Mouse (Mus musculus) midbrain, embryonic 13.5 days (tissue): ENCODE measurements at regions not wholly inside any gene's neighbourhood (a gene's known extent, or its start where the extent isn't known, plus 50 kb on each side); places are given as distances from the start of the nearest gene placed in this dataset.

Experiments
- ATAC-seq: fragments of 200-750 bp; cut with Nextera tagmentation; 2 replicates; pipeline ENCODE4 v1.8.0; 2017; ENCODE audit warnings: mild to moderate bottlenecking, moderate TSS enrichment, moderate library complexity
- H3K27ac ChIP-seq: fragments of 300-500 bp; sonication (generic); 2 replicates; pipeline ENCODE4 v1.5.1; 2015; ENCODE audit warnings: inconsistent platforms, mild to moderate bottlenecking, moderate library complexity
- H3K27me3 ChIP-seq: fragments of 300-500 bp; sonication (generic); 2 replicates; pipeline ENCODE4 v1.6.1; 2015; ENCODE audit warnings: mild to moderate bottlenecking, inconsistent platforms
- H3K36me3 ChIP-seq: fragments of 300-500 bp; sonication (generic); 2 replicates; pipeline ENCODE4 v1.6.1; 2015; ENCODE audit warnings: mild to moderate bottlenecking, inconsistent platforms
- H3K4me1 ChIP-seq: fragments of 300-500 bp; sonication (generic); replicated peaks from 2 replicates; pipeline ENCODE4 v1.6.1; 2015; ENCODE audit warnings: inconsistent platforms
- H3K4me2 ChIP-seq: fragments of 300-500 bp; sonication (generic); replicated peaks from 2 replicates; pipeline ENCODE4 v1.6.1; 2015; ENCODE audit warnings: moderate library complexity, mild to moderate bottlenecking, inconsistent platforms
- H3K4me3 ChIP-seq: fragments of 300-500 bp; sonication (generic); replicated peaks from 2 replicates; pipeline ENCODE4 v1.5.1; 2015; ENCODE audit warnings: mild to moderate bottlenecking, inconsistent platforms
- H3K9ac ChIP-seq: fragments of 300-500 bp; sonication (generic); replicated peaks from 2 replicates; pipeline ENCODE4 v1.6.1; 2015; ENCODE audit warnings: mild to moderate bottlenecking, inconsistent platforms
- H3K9me3 ChIP-seq: fragments of 300-500 bp; sonication (generic); 2 replicates; pipeline ENCODE4 v1.6.1; 2016; ENCODE audit warnings: mild to moderate bottlenecking, inconsistent platforms
- whole genome bisulfite sequencing: fragments of 180-500 bp; shearing (Covaris S2); methylation state at CpG from one replicate; pipeline ENCODE4 v1.1.7; 2015; 5-methylcytosine and 5-hydroxymethylcytosine counted together

DNA sequence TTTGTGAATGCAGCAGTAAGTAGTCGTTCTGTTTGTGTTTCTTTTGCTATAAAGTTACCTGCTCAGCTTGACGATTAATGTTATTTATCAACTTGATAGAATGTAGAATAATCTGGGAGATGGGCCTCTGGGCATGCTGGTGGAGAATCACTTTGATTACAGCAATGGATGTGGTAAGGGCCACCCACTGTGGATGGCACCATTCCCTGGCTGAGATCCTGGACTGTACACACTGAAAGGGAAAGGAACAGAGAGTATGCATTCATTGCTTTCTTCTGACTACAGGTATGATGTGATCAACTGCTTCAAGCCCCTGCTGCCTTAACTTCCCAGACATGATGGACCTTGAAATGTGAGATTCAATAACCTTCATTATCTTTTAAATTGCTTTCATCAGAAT, 299.8 kb upstream of the Bmp2 start:
- no peaks in the 10 kb centered on the region for H3K27me3 ChIP-seq
- no peak for ATAC-seq
- H3K4me3 ChIP-seq = no peak overlapping the region
- H3K9me3 ChIP-seq = no peaks in the 10 kb centered on the region
- H3K27ac ChIP-seq = no peak overlapping the region
- 91% methylated on average over 2 of the region's 2 CpGs for WGBS
- no peaks in the 10 kb centered on the region for H3K36me3 ChIP-seq
- no peaks in the 10 kb centered on the region for H3K4me1 ChIP-seq
- H3K9ac ChIP-seq = no peak overlapping the region
- no peak overlapping the region for H3K4me2 ChIP-seq

DNA sequence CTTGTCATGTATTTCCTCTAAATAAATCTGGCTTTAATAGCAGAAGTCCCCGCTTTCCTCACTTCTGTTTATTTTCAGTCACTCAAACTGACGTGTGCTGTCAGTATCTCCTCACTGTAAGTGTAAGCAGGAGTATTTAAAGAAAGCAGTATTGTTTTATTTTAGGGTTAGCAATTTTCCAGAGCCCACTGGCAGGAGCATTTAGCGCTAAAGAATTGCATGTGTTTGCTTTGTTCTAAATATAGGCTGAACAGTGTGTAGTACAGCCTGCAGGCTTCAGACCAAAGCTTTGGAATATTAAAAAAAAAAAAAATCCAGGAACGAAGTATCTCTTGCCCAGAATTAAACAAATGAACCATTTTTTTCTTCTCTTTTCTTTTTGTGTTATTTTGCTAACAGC, 277.5 kb upstream of the Bmp2 start:
- Histone ChIP-seq H3K9me3 (no peaks in the 10 kb centered on the region), H3K4me1 (no peaks in the 10 kb centered on the region), H3K27me3 (no peaks in the 10 kb centered on the region), H3K27ac (no peak overlapping the region), H3K4me3 (no peak overlapping the region), H3K9ac (no peak overlapping the region), H3K36me3 (no peaks in the 10 kb centered on the region), H3K4me2 (no peak overlapping the region)
- WGBS = 60% methylated on average over 4 of the region's 4 CpGs
- no peak for ATAC-seq

DNA sequence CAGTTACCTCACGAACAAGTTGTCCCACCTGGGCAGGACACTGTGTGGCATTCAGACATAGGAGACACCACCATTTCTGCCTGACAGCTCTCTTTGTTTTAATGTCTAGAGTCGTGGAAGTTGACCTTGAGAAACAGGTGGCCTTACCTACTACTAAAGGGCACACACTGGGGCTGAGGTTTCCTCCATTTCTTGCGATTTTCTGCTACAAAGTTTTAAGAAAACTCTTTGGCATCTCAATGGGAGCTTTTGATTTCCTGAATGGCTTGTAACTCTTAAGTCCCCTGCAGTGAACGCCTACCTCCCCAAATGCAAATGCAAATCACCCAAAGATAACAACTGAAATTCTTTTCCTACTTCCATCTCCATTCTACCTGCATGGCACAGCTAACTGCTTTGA, 273.4 kb upstream of the Bmp2 start:
- H3K4me3 ChIP-seq = no peak overlapping the region
- H3K4me1 ChIP-seq = peaks cover 8% of the 10 kb centered on the region; the same call in 1 of the 2 replicates
- no peak overlapping the region for H3K4me2 ChIP-seq
- no peaks in the 10 kb centered on the region for H3K9me3 ChIP-seq
- H3K36me3 ChIP-seq = no peaks in the 10 kb centered on the region
- H3K27me3 ChIP-seq = no peaks in the 10 kb centered on the region
- ATAC-seq = no peak
- no peak overlapping the region for H3K27ac ChIP-seq
- H3K9ac ChIP-seq = no peak overlapping the region
- WGBS = 57% methylated on average over 4 of the region's 4 CpGs

DNA sequence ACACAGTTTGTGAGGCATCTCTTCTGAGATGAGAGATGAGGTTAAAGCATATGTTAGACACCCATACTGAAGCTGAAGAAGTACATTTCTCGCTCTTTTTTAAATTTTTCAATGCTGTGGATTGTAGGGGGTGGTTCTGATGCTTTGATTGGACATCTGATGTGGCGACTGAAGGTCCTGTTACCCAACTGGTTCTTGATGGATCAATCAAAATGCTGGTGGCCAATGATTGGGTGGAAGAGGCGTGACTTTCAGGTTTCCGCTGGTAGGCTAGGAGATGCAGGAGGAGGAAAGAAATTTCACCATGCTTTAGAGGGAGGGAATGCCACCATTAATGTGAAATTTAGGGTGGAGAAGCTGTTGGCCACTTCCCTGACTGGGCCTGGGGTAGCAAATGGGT, 272.7 kb upstream of the Bmp2 start:
- no peaks in the 10 kb centered on the region for H3K36me3 ChIP-seq
- no peaks in the 10 kb centered on the region for H3K9me3 ChIP-seq
- H3K4me1 ChIP-seq = peaks cover 8% of the 10 kb centered on the region; the same call in 1 of the 2 replicates
- H3K4me2 ChIP-seq = no peak overlapping the region
- no peak overlapping the region for H3K9ac ChIP-seq
- whole genome bisulfite sequencing = 88% methylated on average over 4 of the region's 4 CpGs
- no peak overlapping the region for H3K27ac ChIP-seq
- ATAC-seq = no peak
- H3K4me3 ChIP-seq = no peak overlapping the region
- H3K27me3 ChIP-seq = no peaks in the 10 kb centered on the region

DNA sequence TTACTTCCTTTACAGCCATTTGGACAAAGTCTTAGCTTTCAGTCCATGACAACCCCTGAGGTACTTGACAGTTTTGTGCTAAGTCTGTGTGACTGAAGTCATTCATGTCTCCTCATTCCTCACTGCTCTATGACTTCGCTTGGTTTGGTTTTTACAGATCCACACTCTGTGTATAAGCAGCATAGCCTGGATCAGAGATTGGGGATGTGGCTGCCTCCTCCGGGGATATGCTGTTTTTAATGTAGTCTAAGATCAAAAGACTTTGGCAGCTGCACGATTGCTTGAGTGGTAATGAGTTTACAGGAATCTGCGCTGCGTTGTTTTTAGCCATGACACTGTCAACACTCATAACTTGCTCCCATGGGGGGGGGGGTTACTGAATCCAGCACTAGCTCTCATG, 269.3 kb upstream of the Bmp2 start:
- 0 out of 2 replicates have a peak, but pooled peaks have one; percentile 17 for ATAC-seq
- Histone ChIP-seq H3K36me3 (no peaks in the 10 kb centered on the region), H3K27me3 (no peaks in the 10 kb centered on the region), H3K4me3 (no peak overlapping the region), H3K9ac (no peak overlapping the region), H3K9me3 (no peaks in the 10 kb centered on the region), H3K27ac (no peak overlapping the region), H3K4me1 (peaks cover 8% of the 10 kb centered on the region; the same call in 1 of the 2 replicates), H3K4me2 (no peak overlapping the region)
- 50% methylated on average over 5 of the region's 5 CpGs for WGBS

DNA sequence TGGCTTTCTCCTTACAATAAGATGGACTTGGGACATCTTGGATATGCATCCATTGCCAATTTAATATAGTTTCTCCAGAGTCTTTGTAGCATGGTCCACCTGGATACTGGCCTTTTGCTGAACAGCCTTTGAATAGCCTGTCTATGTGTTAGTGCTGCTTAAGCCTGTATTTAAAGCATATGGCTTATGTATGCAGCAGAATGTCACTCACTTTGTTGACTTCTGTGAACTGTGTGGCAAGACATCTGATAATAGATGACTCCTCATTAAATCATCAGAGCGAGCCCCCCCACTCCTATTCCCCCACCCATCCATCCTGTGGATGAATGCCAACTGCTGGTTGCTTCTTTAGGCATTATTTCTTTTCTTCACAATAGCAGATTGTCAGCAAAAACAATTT, 268.2 kb upstream of the Bmp2 start:
- Histone ChIP-seq H3K27me3 (no peaks in the 10 kb centered on the region), H3K4me3 (no peak overlapping the region), H3K9ac (no peak overlapping the region), H3K4me2 (no peak overlapping the region), H3K27ac (no peak overlapping the region), H3K4me1 (peaks cover 8% of the 10 kb centered on the region; the same call in 1 of the 2 replicates), H3K9me3 (0 out of 2 replicates have a peak, but pooled peaks cover under 1% of the 10 kb centered on the region), H3K36me3 (no peaks in the 10 kb centered on the region)
- no peak for ATAC-seq
- WGBS = 67% methylated on average over 1 of the region's 1 CpGs

DNA sequence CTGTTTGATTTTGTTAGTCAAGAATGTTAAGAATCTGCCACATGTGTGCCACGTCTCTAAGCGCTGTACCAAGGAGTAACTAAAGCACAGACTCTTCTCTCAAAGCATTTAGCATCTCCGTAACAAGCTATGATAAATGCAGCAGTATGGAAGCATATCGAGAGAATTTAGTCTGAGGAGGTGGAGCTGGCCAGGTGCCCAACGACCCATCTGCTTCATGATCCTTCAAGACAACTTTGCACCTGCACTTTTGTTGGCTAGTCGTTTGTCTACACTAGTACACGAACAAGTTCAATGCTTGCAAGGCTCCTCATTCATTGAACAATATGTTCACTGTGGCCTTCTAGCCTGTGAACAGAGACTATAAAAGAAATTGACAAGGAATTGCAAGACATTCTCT, 257.8 kb upstream of the Bmp2 start:
- Histone ChIP-seq H3K36me3 (no peaks in the 10 kb centered on the region), H3K27me3 (no peaks in the 10 kb centered on the region), H3K4me3 (no peak overlapping the region), H3K27ac (no peak overlapping the region), H3K4me1 (no peaks in the 10 kb centered on the region), H3K4me2 (no peak overlapping the region), H3K9me3 (no peaks in the 10 kb centered on the region), H3K9ac (no peak overlapping the region)
- WGBS = 84% methylated on average over 7 of the region's 7 CpGs
- no peak for ATAC-seq

DNA sequence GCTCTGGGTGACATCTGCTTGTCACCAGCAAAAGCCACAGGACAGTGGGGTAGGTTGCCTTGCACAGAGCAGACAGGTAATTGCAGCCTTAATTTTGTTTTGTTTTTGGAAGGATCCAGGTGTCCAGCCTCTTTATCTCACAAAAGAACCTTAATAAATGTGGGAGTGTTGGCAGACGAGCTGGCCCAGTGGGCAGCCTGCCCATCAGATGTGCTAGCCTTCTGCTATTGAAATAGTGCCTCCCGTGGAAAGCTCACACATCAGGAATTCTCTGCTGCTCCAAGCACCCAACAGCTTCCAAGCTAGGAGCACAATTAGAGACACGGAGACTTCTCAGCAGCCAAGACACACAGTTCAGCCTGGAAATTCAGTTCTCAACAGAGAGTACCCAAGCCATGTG, 246.0 kb upstream of the Bmp2 start:
- no peaks in the 10 kb centered on the region for H3K36me3 ChIP-seq
- no peaks in the 10 kb centered on the region for H3K27me3 ChIP-seq
- no peak overlapping the region for H3K27ac ChIP-seq
- no peak overlapping the region for H3K4me2 ChIP-seq
- ATAC-seq = no peak
- WGBS = 80% methylated on average over 3 of the region's 3 CpGs
- H3K9ac ChIP-seq = no peak overlapping the region
- H3K4me3 ChIP-seq = no peak overlapping the region
- H3K9me3 ChIP-seq = no peaks in the 10 kb centered on the region; the same call in 1 of the 2 replicates
- no peaks in the 10 kb centered on the region for H3K4me1 ChIP-seq

DNA sequence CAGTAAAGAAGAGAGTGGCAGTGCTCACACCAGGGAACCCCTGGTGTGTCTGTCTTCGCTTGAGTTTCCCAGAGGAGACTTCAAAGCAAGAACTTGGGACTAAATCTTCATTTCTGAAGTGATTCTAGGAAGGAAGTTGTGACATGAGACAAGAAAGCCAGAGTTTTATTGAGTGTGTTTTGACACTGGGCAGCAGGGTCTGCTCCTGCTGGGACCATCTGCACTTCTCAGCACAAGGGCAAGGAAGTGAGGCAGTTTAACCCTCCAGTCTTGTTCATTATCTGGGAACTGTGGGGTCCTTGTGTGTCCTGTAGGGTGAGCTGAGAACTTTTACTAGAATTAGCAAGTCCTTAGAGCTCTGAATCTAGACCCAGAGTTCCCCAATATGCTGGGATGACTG, 241.0 kb upstream of the Bmp2 start:
- ATAC-seq = no peak
- Histone ChIP-seq H3K27ac (no peak overlapping the region), H3K4me1 (no peaks in the 10 kb centered on the region), H3K9me3 (no peaks in the 10 kb centered on the region), H3K27me3 (no peaks in the 10 kb centered on the region), H3K36me3 (no peaks in the 10 kb centered on the region), H3K4me3 (no peak overlapping the region), H3K9ac (no peak overlapping the region), H3K4me2 (no peak overlapping the region)
- 71% methylated on average over 1 of the region's 1 CpGs for WGBS

DNA sequence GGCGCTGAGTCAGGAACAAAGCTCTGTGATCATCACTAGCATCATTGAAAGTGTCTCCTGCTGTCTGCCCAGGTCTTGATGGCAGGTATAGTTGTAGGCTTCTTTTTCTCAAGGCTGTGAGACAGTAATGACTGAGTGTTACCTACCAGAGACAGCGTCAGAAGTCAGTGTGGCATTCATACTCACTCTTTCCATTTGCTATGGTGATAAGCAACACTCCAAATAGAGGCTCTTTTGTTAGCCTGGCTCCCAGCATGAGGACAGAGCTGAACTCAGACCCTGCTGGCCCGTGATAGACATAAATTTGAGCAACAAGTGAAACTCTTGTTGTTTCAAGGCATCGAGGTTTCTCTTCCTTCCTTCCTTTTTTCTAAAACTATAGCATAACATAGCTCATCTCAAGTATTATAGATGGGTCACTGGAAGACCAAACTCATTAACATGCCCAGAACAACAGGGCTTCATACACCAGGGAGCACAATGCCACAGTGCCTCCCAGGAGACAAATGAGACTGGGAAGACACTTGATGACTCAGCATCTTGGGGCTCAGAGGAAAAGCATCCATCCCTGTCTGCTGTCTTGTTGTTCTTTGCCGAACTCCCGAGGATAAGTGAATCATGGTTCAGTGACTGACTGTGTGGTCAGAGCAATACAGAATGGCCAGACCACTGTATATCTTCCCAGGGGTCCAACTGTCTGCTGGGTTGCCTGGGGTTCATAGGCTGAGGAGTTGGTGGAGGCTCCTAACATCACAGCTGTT, 225.5 kb upstream of the Bmp2 start:
- 0 out of 2 replicates have a peak, but pooled peaks cover 3% of the 10 kb centered on the region for H3K27me3 ChIP-seq
- H3K4me3 ChIP-seq = no peak overlapping the region
- H3K4me2 ChIP-seq = no peak overlapping the region
- H3K27ac ChIP-seq = no peak overlapping the region
- 54% methylated on average over 6 of the region's 6 CpGs for WGBS
- ATAC-seq = no peak
- H3K4me1 ChIP-seq = no peaks in the 10 kb centered on the region
- no peaks in the 10 kb centered on the region for H3K9me3 ChIP-seq
- no peak overlapping the region for H3K9ac ChIP-seq
- no peaks in the 10 kb centered on the region for H3K36me3 ChIP-seq

DNA sequence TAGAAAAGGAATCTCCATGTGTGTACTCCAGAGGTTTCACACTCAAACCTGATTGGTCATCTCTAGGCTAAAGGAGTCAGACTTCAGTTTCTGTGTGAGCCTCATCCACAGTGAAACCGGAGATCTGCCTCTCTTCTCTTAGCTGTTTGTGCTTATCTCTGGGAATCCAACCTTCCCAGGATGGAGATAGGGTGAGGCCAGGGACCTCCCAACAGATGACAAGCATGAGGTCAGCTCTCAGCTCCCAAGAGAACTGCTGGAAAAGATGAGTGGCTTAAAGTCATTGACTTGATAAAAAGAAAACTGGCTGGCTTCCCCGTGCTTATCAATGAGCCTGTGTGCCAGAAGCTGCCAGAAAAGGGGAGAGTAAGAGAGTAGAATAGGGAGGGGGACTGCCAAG, 224.3 kb upstream of the Bmp2 start:
- 54% methylated on average over 2 of the region's 2 CpGs for WGBS
- H3K9me3 ChIP-seq = no peaks in the 10 kb centered on the region
- H3K27me3 ChIP-seq = 0 out of 2 replicates have a peak, but pooled peaks cover 3% of the 10 kb centered on the region
- no peak overlapping the region for H3K4me3 ChIP-seq
- no peak overlapping the region for H3K9ac ChIP-seq
- H3K4me1 ChIP-seq = no peaks in the 10 kb centered on the region
- no peak overlapping the region for H3K4me2 ChIP-seq
- no peak overlapping the region for H3K27ac ChIP-seq
- no peak for ATAC-seq
- H3K36me3 ChIP-seq = no peaks in the 10 kb centered on the region

DNA sequence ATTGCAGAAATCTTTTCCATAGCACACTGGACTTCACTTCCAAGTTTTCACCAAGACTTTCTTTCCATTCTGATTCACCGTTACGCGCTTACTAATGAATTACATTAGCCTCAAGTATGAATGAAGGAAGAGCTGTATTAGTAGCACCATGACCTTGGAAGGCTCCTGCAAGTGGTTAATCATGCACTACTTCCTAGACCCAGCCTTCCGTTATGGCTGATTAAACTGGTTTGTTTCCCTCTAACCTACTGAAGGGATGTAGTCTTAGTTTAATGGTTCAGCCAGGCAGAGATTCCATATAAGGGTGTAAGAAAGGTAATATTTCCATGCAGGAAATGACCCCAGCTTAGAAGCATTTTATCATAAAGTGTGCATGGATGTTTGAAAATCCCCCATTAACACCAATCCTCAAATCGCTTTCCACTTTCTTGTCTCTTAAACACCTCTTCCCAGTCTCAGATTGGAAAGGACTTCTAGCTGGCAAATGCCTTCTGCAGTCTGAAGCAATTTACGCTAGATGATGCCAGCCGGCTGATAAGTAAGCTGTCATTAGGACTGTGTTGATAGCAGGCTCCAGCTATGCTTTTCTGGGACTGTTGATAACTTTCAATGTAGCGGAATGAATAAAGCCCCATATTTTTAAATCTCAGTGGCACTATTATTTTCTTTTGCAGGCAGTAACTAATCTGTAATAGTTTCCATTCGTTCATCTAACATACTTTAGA, 215.6 kb upstream of the Bmp2 start:
- no peak overlapping the region for H3K9ac ChIP-seq
- H3K4me2 ChIP-seq = no peak overlapping the region
- H3K36me3 ChIP-seq = no peaks in the 10 kb centered on the region
- no peak overlapping the region for H3K27ac ChIP-seq
- H3K9me3 ChIP-seq = no peaks in the 10 kb centered on the region
- no peaks in the 10 kb centered on the region for H3K4me1 ChIP-seq
- 89% methylated on average over 9 of the region's 9 CpGs for WGBS
- no peak for ATAC-seq
- H3K4me3 ChIP-seq = no peak overlapping the region
- peaks cover 51% of the 10 kb centered on the region for H3K27me3 ChIP-seq
